Mouse (Mus musculus) ovary, adult 18-20 months (tissue): ENCODE measurements around the gene Gm5426.
"Not testable (repeated sequence)": the region's sequence is repeated elsewhere in the genome, so short reads cannot be mapped to it uniquely, and the experiment has no call there.

ENCODE experiments used
- DNase-seq: peaks from one replicate; pipeline ENCODE4 v3.0.0; 2022; ENCODE audit warnings: low spot score, mixed read lengths

The Gm5426 gene

DNA sequence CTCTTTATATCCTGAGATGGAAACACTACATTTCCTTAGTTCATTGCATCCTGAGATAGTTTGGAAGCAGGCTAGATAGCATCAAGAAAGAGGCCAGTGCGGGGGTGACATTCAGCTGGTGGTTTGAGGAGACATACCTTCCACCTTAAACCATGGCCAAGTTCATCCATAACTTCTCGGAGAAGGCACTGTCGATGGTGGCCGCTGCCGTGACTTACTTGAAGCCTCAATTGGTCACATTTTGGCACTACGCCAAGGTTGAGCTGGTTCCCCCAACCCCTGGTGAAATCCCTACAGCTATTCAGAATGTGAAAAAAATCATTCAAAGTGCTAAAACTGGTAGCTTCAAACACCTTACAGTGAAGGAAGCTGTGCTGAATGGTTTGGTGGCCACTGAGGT lies at the start of gene Gm5426:
Gene Gm5426 (plus strand): TSS at position 153 of the 400 bp plus-strand sequence.
- not testable (repeated sequence) for DNase-seq

DNA sequence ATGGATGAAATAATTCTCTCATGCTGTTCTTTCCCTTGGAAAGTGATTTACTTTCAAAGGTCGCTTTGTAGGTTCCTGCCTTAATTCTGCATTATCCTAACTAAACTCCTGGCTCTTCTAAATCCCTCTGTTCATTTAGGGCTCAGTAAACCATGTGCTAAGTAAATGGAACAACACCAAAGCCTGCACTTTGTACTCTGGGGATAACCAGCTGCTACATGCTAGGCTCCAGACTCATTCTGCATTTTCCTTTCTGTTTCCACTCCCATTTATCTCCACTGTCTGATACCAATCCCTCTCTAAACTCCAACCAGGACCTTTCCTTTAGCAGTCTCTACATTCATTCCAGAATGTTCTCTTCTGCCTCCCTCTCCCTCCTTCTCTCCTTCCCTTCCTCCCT lies 46.7 kb upstream of the Gm5426 start:
- DNase-seq, result no peak

DNA sequence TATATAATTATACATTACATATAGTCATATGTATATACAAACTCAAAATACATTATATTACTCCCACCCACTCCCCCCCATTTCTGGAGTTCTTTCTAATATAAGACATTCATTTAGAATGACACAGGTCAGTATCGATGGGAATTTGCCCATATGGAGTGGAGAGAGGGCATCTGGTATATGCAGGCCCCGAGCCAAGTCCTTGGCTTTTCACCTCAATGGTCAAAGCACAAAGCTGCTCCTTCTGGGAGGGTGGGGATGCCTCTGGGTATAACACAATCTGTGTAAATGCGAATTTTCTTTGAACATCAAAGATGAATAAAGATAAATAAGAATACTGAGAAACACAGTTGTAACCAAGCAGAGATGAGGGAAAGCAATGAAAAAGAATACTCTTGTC lies 46.0 kb upstream of the Gm5426 start:
- DNase-seq, result no peak

DNA sequence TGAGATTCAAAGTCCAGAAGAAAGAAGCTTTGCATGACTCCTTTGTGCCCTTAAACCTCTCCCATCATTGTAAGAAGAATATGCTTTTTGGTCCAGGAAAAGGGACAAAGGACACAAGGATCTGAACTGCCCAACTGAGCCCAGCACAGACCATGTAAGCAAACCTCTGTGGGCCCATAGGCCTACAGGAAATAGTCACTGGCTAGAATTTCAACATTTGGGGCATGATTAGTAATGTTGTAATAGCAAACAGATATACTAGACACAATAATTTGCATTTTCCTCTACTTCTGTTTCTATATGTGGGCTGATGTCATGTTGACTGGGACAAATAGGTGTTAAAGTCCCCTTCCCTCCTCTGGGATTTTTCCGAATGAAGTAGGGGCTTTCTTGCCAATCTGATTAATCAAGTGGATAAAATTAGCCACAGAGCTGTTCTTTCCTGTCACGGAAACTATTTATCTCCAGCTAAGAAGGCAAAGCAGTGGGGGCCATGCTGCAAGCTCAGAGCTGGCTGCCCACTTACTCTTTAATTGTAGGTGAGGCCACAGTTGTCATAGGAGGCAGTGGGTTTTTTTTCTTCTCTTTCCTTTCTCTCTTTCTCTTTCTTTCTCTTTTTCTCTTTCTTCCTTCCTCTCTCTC lies 42.4 kb upstream of the Gm5426 start:
- DNase-seq, result no peak

DNA sequence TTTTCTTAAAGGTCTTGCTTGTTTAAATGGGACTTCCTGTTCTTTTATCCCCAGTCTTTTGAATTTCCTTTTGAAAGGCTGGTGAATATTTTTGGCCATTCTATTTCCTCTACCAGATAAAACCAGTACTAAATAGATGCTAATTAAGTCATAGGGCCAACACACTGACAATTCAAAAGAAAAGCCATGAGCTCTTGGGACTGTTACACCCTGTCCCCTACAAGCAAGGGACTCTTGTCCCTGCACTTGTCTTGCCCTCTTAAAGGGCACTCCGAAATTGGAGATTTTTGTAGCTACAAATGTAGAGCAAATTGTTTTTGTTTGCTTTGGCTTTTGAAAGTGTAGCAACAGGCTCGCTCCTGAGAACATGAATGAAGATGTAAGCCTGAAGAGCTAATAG lies 41.8 kb upstream of the Gm5426 start:
- no peak for DNase-seq

DNA sequence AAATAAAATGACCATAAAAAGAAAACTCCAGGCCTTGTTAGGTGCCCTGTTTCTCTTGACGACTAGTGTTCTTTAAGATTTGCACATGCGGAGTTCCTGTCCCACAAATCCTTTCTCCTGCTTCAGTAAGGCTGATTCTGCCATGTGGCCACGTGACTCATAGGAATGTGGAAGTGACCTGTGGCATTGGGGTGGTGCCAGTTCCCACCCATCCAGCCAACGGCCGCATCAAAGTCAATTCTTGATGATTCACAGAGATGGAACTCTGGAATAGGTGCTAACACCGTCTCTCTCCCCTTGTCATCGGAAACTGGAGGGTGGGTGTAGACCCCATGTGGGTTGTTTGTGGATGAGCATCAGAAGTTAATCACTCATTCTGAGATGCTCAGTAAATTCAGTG lies 39.7 kb upstream of the Gm5426 start:
- DNase-seq, result no peak

DNA sequence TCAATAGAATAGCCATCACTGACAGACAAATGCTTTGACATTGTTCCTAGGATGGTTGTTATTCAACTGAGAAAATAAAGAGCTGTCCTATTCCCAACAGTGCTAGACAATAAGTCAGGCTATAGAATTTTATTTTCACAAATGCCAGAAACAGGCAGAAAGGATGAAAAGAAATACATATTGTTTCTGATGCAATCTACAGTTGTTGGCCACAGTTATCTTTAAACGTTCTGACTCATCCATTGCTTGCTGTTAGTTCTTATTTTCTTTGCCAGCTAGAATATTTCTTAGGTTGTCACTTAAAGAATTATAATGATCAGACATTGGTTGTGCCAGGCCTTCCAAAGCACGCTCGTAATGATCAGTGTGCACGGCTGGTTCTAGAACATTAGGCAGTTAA lies 35.4 kb upstream of the Gm5426 start:
- no peak for DNase-seq

DNA sequence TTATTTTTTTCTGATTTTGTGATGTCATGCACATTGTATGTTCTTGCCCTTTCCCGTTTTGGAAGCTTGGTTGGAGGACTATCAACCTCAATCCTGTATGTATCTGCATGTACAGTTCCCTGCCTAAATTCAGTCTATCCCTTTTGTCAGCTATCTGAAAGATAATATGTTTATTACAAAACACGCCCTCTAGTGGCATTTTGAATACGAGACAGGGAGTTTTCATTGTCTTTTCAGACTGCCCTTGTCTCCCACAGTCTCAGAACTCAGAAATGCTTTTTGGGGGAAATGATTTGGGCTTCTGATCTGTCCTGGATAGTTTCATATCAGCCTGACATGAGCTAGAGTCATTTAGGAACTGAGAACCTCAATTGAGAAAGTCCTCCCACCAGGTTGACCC lies 32.2 kb upstream of the Gm5426 start:
- DNase-seq, result no peak

DNA sequence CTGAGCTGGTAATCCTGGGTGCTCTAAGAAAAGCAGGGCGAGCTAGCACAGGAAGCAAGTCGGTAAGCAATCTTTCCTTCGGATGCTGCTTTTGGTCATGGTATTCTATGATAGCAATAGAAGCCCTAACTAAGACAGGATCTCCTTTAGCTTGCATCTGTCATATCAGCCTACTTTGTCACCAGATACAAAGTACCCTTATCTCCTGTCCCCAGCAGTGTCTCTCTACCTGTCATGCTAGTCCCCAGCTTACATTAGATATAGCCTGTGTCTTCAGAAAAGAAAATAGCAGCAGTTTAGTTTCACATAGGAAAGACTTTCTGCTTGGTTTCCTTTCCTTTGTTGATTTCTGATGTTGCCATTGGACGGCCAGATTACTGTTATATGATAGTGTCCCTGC lies 31.8 kb upstream of the Gm5426 start:
- no peak for DNase-seq

DNA sequence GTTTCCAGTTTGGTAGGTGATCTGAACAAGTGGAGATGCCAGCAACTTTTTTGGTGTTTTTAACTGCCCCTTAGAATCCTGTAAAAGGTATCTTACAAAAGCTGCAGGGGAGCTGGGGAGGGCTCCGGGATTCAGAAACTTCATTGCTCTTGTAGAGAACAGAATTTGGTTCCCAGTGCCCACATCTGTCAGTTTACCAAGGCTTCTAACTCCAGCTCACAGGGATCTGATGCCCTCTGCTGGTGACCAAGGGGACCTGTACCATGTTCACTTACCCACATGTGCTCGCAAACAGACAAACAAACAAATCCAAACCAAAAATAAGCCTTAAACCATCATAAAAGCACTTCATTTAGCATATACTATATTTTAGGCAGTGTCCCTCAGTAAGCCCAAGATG lies 31.3 kb upstream of the Gm5426 start:
- DNase-seq, result no peak

DNA sequence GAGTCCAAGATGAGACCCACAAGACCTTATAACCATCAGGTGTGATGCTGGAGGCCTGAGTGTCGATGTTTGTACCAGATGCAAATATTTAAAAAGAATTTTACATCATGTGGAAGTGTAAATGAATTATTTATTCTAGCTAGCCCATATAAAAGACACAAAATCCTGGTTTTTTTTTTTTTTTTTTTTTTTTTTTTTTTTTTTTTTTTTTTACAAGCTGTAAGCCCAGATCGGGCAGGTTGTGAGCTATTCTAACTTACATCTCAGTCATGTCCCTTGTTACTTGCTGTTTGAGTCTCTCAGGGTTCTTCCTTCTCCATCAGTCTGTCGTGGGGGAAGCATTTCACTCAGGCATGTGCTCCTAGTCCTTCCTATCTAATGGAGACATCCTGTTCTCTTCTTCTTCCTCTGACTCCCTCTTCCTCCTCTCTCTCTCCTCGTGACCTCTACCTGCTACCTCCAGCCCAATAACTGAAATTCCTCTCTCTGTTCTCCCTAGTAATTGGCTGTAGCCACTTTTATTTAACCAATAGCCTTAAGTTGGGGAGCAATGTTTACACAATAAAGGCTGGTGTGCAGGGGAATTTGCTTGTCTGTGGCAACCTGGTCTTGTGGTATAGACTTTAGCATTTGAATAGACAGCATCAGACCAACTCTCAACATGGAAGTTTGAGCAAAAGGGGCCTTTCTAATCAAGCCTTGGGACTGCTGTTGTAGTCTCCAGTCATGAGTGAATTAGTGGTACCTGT lies 29.3 kb upstream of the Gm5426 start:
- DNase-seq, result no peak

DNA sequence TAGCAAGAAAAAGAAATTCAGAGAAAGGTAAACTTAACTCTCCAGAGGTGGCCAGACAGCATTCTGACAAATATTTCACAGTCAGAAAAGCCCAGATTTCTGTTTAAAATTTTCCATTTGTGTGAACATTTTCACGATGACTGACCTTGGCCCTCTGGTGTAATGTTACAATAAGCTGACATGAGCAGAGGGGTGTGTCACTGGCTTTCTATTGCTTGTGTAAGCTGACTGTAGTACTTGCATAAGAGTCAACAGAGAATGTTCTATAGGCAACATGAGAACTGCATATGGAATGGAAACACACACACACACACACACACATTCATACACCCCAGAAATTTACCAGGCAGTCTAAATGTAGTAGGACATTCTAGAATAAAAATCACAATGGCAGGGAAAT lies 28.6 kb upstream of the Gm5426 start:
- DNase-seq, result no peak

DNA sequence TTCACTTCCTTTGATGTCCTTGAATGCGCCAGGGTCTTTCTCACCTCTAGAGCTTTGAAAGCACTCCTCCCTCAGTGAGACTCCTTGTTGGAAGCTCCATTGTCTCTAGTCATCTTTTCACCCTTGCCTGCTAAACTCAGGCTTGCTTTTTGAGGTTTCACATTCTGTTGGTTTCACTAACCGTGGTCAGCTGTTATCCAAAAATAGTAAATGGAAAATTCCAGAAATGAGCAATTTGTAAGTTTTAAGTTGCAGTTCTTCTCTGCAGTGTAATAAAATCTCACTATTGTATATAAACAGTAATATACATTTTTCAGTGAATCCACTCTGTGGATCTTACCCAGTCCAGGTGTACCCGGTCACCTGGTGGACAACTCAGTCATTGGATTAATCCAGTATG lies 21.1 kb upstream of the Gm5426 start:
- DNase-seq, result no peak

DNA sequence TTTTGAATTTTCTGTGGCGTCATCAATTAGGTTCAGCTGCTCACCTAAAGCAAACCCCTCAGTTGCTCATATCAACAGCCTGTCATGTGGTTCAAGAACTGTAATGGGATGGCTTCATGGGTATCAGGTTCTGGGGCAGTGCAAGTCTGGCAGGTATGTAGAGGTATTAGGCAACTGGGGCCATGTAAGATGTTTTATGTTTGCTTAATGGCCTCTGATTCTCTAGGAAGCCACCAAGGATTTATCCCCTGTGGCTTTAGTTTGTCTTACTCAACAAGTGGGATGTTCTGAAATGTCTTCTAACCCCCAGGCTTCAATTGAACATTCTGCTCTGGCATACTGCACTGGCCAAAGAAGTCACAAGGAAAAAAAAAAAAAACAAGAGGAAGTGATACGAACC lies 15.6 kb upstream of the Gm5426 start:
- no peak for DNase-seq

DNA sequence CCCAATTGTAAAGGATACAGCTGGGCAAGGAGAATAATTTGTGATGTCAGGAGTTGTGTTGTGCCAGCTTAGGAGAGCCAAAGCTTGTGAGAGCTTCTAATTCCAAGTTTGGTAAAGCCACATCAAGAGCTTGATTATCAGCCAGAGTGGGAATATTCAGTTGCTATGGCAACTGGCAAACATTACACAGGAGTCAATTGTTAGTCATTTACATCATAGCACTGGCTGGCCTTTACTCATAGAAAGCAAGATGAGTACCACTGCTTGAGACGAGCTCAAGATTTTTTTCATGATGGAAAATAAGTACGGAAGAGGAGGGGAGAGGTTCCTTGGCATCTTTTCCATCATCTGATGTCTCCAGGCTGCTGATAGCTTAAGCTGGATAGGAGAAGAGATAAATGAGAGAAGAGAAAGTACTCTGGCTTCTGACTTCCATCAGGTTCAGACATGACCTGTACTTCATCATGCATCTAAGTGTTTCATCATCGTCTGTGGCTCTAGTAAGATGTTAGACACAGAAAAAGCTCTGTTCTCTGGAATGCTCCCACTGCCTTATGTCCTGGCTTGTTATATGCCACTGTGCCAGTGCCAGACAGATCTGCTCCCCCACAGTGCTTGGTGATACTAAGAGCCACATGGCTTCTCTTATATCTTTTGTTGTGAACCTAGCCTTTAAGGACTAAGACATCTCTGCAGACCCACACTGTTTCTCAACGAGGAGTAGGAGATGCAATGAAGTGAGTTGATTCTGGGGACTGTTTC lies 15.0 kb upstream of the Gm5426 start:
- no peak for DNase-seq

DNA sequence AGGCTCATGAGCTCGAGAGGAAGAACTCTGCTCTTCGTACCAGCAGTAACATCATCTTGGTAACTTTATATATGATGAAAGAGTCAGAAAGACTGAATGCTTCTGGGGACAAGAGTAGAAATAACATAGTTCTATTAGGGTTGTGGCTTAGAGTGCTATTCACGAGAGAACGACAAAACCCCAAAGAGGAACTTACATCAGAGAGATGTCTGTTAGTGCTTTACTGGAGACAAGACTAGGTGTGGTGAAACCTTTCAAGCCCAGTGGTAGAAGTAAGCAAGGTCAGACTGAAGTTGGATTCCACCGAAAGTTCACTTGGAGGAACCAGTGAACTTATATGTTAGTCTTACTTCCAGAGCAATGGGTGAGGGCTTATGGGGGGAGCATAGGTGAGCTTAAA lies 12.5 kb upstream of the Gm5426 start:
- no peak for DNase-seq

DNA sequence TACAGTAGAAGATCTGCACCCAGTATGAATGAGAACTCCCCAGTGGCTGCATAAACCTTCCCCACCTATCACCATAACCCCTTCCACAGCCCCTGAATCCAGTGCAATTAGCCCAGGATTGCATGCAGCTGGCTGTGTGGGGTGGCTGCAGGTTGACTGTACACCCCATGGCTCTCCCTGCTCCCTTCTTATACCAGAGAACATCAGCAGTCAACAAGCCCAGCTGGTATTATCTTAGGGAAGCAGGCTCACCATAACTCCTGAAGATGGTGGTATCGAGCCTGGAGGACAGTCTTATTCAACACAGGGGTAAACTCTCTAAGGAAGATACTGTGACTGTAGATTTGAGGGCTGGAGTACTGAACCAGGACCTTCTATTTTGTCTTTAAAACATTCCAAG lies 12.1 kb upstream of the Gm5426 start:
- DNase-seq, result no peak

DNA sequence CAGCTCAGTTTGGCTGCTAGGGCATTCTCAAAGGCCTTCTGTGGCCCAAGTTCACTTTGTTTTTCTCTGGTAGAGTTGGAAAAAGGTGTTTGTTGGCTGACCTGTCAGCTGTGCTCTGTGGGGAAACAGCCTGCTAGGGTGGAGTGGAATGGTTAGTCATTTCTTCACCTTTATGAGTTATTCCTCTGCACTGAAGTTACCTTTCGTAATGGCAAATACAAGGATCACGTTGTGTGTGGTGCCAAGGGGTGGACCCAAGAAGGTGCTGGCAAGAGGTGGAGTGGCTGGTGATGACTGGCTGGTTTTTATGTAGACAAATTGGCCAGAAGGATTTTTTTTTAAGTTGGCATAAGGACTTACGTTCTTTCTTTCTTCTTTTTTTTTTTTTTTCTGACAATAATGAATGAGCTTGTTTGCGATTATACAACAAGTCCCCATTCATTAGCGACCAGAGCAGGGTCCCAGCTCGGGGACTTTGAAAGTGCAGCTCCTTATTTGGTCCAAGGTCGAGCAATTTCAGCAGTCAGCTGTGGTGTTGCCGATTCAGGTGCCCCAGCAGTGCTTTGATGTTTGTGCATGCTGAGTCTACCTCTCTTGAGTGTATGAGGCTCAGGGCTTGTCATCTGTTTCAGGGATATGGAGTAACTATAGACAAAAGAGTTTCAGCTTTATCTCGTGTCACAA lies 10.5 kb upstream of the Gm5426 start:
- DNase-seq, result no peak

DNA sequence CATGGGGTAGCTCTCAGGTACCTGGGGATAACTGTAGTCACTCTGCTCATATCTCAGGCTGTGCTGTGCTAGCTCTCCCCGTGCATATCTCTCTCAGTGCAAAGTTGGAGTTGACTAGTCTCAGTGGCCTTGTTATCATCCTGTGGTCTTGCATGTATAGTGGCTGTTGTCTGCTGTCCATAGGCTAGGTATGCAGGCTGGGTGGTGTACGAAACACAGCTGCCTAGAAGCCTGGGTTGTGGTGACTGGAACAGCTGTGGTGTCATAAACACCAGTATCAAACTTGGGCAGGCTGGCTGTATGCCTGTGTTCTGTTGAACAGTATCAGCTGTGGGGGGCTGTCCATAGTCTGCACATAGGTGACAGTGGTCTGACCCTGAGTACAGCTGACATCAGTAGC lies 7.2 kb upstream of the Gm5426 start:
- DNase-seq, result no peak

DNA sequence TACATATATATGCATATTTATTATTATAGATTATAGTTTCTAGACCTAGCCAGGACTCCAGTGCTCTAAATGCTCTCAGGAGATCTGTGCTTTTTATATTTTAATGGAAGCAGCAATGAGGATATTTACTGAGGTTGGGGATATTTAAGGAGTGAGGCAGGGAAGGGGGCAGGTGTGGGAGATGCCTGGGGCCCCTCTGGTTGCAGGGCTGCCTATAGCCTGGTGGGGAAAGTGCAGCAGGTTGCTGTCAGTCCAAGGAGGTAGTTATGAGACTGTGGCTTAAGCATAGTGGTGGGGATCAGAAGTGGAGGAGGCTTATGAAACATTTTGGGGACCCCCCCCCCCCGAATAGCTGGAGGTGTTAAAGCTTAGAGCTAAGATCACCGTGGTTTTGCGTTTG lies 6.0 kb upstream of the Gm5426 start:
- no peak for DNase-seq

DNA sequence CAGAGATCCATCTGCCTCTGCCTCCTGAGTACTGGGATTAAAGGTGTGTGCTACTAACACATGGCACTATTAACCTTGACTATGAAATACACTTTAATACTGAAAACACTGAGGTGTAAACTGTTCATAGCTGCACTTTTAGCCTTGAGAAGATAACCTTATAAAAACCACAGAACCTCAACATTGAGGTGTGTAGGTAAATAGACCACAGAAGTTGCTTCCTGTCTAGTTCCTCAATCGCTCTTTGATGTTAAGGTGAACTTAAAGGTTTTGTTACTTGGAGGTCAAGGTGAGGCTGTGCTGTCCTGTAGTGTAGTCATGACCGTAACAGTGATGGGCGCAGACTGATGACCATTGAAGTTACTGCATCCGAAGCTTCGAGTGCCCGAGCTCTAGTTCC lies 5.3 kb upstream of the Gm5426 start:
- DNase-seq, result no peak

DNA sequence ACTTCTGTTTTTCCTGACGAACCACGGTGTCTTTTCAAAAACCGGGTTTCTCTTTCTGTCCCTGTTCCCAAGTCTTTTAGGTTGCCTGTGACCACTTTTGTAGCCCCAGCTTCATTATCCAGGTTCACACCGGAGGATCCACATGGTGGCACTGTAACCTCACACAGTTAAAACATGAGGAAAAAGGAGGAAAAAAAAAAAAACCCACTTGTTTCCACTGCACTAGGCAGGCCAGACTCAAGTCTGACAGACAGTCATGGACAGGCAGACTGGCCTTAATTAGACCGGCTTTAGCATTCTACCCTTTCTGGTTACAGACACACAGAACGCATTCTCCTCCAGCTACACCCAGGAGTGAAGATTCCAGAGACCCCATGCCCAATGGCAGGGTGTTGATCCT lies 4.2 kb upstream of the Gm5426 start:
- DNase-seq, result no peak

DNA sequence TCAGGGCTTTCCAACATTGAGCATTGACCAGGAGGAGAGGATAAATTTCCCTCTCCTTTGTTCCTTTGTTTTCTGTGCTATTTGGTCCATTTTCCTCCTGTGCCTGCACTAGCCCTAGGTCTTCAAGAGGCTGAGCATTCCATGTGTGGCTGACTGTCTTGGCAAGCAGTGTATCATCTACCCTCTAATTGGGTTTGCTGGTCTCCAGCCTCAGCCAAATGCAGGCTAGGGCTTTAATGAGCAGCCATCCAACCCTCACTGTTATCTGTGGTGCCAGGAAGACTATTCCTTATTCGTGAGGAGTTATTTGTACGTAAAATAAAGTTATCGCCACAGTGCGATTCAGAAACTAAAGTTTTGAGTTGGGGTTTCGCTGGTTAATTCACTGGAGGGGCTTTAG lies 2.2 kb downstream of the Gm5426 start:
- DNase-seq, result no peak
